ENCODE assay signal across 8 mouse cellular contexts in genomic region chr7:29319337-29320307, GRCm38 (mm10). TPM values are rescaled to one million over a fixed set of nuclear protein-coding genes. Genes with fewer than 3 reads are reported as not detected.
DNase-seq lines count a peak whose midpoint lies in the region; ATAC-seq and TF ChIP-seq lines count a peak whose summit lies in the region.

No protein-coding gene starts in this region.

- no peak for TF ChIP-seq EP300 in liver, postnatal 0 days (IDR thresholded peaks at IDR 0.05; ENCODE audit: low read depth)

- peak overlapping the region; percentile 98 for H3K27ac ChIP-seq in forebrain, embryonic 15.5 days (replicated peaks)
- H3K27ac ChIP-seq in liver, postnatal 0 days (ENCODE audit: low read depth) = no peak overlapping the region

- H3K4me3 ChIP-seq in erythroblast, embryonic 14.5 days (replicated peaks) = peak overlapping the region; percentile 20
- peak overlapping the region; percentile 63 for H3K4me3 ChIP-seq in E14TG2a.4 (replicated peaks; ENCODE audit: low read length)
- H3K4me3 ChIP-seq in forebrain, embryonic 15.5 days = peak overlapping the region; percentile 7; the same call in 1 of the 2 replicates
- H3K4me3 ChIP-seq in liver, postnatal 0 days (ENCODE audit: low read depth, low read length) = no peak overlapping the region

- H3K4me2 ChIP-seq in forebrain, embryonic 15.5 days (replicated peaks) = peak overlapping the region; percentile 33
- H3K4me2 ChIP-seq in liver, postnatal 0 days (ENCODE audit: low read depth, low read length) = peak overlapping the region; percentile 53

- 9% methylated on average over 19 of the region's 19 CpGs for WGBS in forebrain, embryonic 15.5 days
- 14% methylated on average over 19 of the region's 19 CpGs for WGBS in liver, postnatal 0 days (ENCODE audit: insufficient replicate concordance)

- no peaks in the 10 kb centered on the region; the same call in 1 of the 2 replicates for H3K27me3 ChIP-seq in erythroblast, embryonic 14.5 days (ENCODE audit: control insufficient read depth)
- H3K27me3 ChIP-seq in E14TG2a.4 (ENCODE audit: insufficient read depth, low read length) = no peaks in the 10 kb centered on the region
- H3K27me3 ChIP-seq in forebrain, embryonic 15.5 days = no peaks in the 10 kb centered on the region
- H3K27me3 ChIP-seq in liver, postnatal 0 days (ENCODE audit: insufficient read depth, low read length) = no peaks in the 10 kb centered on the region

- peaks cover 28% of the 10 kb centered on the region for H3K36me3 ChIP-seq in erythroblast, embryonic 14.5 days (ENCODE audit: control insufficient read depth)
- H3K36me3 ChIP-seq in E14TG2a.4 (ENCODE audit: insufficient read depth, low read length) = peaks cover 21% of the 10 kb centered on the region
- peaks cover 11% of the 10 kb centered on the region; the same call in 1 of the 2 replicates for H3K36me3 ChIP-seq in forebrain, embryonic 15.5 days
- H3K36me3 ChIP-seq in liver, postnatal 0 days (replicated peaks; ENCODE audit: insufficient read depth, low read length) = peaks cover 8% of the 10 kb centered on the region

- H3K4me1 ChIP-seq in erythroblast, embryonic 14.5 days (ENCODE audit: control insufficient read depth) = peaks cover 44% of the 10 kb centered on the region
- peaks cover 78% of the 10 kb centered on the region for H3K4me1 ChIP-seq in E14TG2a.4 (replicated peaks; ENCODE audit: low read depth, low read length)
- peaks cover 66% of the 10 kb centered on the region for H3K4me1 ChIP-seq in forebrain, embryonic 15.5 days
- peaks cover 13% of the 10 kb centered on the region for H3K4me1 ChIP-seq in liver, postnatal 0 days (ENCODE audit: insufficient read depth)

- no peaks in the 10 kb centered on the region for H3K9me3 ChIP-seq in erythroblast, embryonic 14.5 days (ENCODE audit: control insufficient read depth, low read length)
- no peaks in the 10 kb centered on the region for H3K9me3 ChIP-seq in E14TG2a.4 (ENCODE audit: low read length)
- no peaks in the 10 kb centered on the region for H3K9me3 ChIP-seq in forebrain, embryonic 15.5 days
- no peaks in the 10 kb centered on the region for H3K9me3 ChIP-seq in liver, postnatal 0 days (ENCODE audit: low read length)

- no peak overlapping the region for H3K9ac ChIP-seq in forebrain, embryonic 15.5 days (replicated peaks)
- H3K9ac ChIP-seq in liver, postnatal 0 days (replicated peaks) = 0 out of 2 replicates have a peak overlapping the region, but pooled peaks have one; percentile 18

- ATAC-seq in erythroblast, adult 5-6 weeks (replicated peaks; ENCODE audit: low FRiP score, poor library complexity, severe bottlenecking) = no peak
- ATAC-seq in forebrain, embryonic 15.5 days (replicated peaks) = no peak
- peak; percentile 37 for ATAC-seq in liver, postnatal 0 days

- no peak for DNase-seq in liver, postnatal 0 days
- DNase-seq in thymus, postnatal 4 days = peak; percentile 73
- DNase-seq in adrenal gland, adult 8-10 months = no peak
- no peak for DNase-seq in urinary bladder, postnatal 25 days (ENCODE audit: low spot score)

- no peak for TF ChIP-seq CTCF in E14TG2a.4 (conservative IDR thresholded peaks at IDR 0.05; ENCODE audit: low read length)
- TF ChIP-seq CTCF in liver, postnatal 0 days (IDR thresholded peaks at IDR 0.05; ENCODE audit: low read depth) = peak; percentile 57

RNA-seq across cellular contexts. Expression of gene Dpf1, which starts 15.9 kb away (rescaled TPM):
- 0.06 and 0.13 TPM in 2 replicates for polyA plus RNA-seq in erythroblast, embryonic 14.5 days (2012)
- total RNA-seq in erythroblast, adult 5-6 weeks (2015; ENCODE audit: low replicate concordance) = not detected in 2 replicates
- total RNA-seq in erythroblast, adult 5-6 weeks (2017; ENCODE audit: low replicate concordance) = not detected in 2 replicates
- 240 and 243 TPM in 2 replicates for polyA plus RNA-seq in forebrain, embryonic 15.5 days (2015; fragmentation: Nextera tagmentation; extraction: Ambion mirVana)
- polyA plus RNA-seq in liver, postnatal 0 days (2015; fragmentation: Nextera tagmentation; extraction: Ambion mirVana) = 0.63 and 0.69 TPM in 2 replicates
- total RNA-seq in adrenal gland, adult 8-10 months (2022) = 1 to 10 TPM; 2.6 to 6.1 (median 4.0) TPM

RNA-seq across cellular contexts. Expression of gene Ppp1r14a, which starts 30.5 kb away (rescaled TPM):
- 0.07 TPM in 1 of 2 replicates, not detected in the other for polyA plus RNA-seq in erythroblast, embryonic 14.5 days (2012)
- total RNA-seq in erythroblast, adult 5-6 weeks (2015; ENCODE audit: low replicate concordance) = not detected in 2 replicates
- total RNA-seq in erythroblast, adult 5-6 weeks (2017; ENCODE audit: low replicate concordance) = not detected in 2 replicates
- 6.5 and 8.7 TPM in 2 replicates for polyA plus RNA-seq in forebrain, embryonic 15.5 days (2015; fragmentation: Nextera tagmentation; extraction: Ambion mirVana)
- 5.5 and 5.8 TPM in 2 replicates for polyA plus RNA-seq in liver, postnatal 0 days (2015; fragmentation: Nextera tagmentation; extraction: Ambion mirVana)
- total RNA-seq in adrenal gland, adult 8-10 months (2022) = 1 to 10 TPM; 4.8 to 8.0 (median 5.5) TPM

RNA-seq across cellular contexts. Expression of gene Spint2, which starts 37.9 kb away (rescaled TPM):
- polyA plus RNA-seq in erythroblast, embryonic 14.5 days (2012) = 0.50 and 0.57 TPM in 2 replicates
- 15.5 and 18.8 TPM in 2 replicates for total RNA-seq in erythroblast, adult 5-6 weeks (2015; ENCODE audit: low replicate concordance)
- total RNA-seq in erythroblast, adult 5-6 weeks (2017; ENCODE audit: low replicate concordance) = 6.8 and 7.6 TPM in 2 replicates
- polyA plus RNA-seq in forebrain, embryonic 15.5 days (2015; fragmentation: Nextera tagmentation; extraction: Ambion mirVana) = 43.8 and 48.8 TPM in 2 replicates
- polyA plus RNA-seq in liver, postnatal 0 days (2015; fragmentation: Nextera tagmentation; extraction: Ambion mirVana) = 84.8 and 94.7 TPM in 2 replicates
- total RNA-seq in adrenal gland, adult 8-10 months (2022) = 100 to 1,000 TPM in 2 of 4 experiments, 10 to 100 TPM in 2; 75.9 to 116 (median 96.8) TPM

Comparison
In these comparisons a context has a peak if more than half of its experiments do, and no peak if none do; other contexts are left out.
1. RNA of gene Dpf1, which starts 15.9 kb away (polyA plus RNA-seq): 240 to 243 TPM in forebrain, embryonic 15.5 days; 0.63 to 0.69 TPM in liver, postnatal 0 days and 0.06 to 0.13 TPM in erythroblast, embryonic 14.5 days; every median in the first group is over 100 times any median in the second.
2. RNA of gene Spint2, which starts 37.9 kb away (polyA plus RNA-seq): 84.8 to 94.7 TPM in liver, postnatal 0 days and 43.8 to 48.8 TPM in forebrain, embryonic 15.5 days; 0.50 to 0.57 TPM in erythroblast, embryonic 14.5 days; every median in the first group is over 10 times any median in the second.